Mouse (Mus musculus) frontal cortex, postnatal 36 days (tissue): ENCODE data around the gene Zfp764.
"Not testable (repeated sequence)": the region's sequence is repeated elsewhere in the genome, so short reads cannot be mapped to it uniquely, and the experiment has no call there.

Experiments
- DNase-seq, 2 experiments: peaks; one replicate each; pipeline ENCODE4 v3.0.0; 2022; ENCODE audit warnings: low spot score in 2 of 2

Zfp764 gene

GRCm38 (mm10) chr7:127391538-127391937 lies 15.1 kb downstream of the Zfp764 start:
- no peak for DNase-seq

DNA sequence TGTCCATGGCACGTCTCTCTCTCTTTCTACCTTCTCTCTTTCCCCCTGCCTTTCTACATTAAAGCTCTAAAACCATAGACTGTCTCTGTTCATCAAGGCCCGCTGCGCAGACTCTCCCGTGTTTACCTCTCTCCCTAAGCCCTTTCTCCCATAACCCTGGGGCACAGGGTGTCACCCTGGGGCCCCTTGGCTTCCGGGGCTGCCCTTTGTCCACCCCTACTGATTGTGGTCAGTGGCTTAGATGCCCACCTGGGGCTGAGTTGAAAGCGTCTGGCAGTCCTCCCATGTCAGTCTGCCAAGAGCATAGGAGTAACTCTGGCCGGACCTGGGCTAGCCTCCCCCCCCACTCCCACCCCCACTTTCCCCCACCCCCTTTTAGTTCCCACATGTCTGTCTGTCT lies 16.3 kb downstream of the Zfp764 start:
- DNase-seq = no peak

DNA sequence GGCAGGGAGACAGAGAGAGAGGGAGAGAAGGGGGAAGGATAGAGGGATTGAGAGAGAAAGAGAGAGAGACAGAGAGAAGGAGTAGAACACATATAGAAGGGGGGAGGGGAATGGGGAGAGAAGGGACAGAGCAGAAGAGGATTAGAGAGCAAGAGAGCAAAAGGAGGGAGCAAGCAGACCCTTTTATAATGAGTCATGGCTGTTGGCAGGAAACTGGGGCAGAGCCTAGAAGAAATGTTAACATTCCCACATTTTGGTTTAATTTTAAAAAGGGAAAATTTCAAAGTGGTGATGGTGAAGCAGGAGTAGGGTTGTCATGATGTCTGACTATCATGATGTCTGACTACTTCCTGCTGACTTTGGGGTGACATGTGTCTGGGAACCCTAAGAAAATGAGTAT lies 18.4 kb downstream of the Zfp764 start:
- not testable (repeated sequence) for DNase-seq

GRCm38 (mm10) chr7:127386641-127387392 lies 19.8 kb downstream of the Zfp764 start, which contains the start of gene 9130019O22Rik:
9130019O22Rik (minus strand) TSS chr7:127387166.
- peak; percentile 87 to 93 for DNase-seq

- DNase-seq = not testable (repeated sequence)
Measured at GRCm38 (mm10) chr7:127385560-127385959, 21.1 kb downstream of the Zfp764 start.

DNA sequence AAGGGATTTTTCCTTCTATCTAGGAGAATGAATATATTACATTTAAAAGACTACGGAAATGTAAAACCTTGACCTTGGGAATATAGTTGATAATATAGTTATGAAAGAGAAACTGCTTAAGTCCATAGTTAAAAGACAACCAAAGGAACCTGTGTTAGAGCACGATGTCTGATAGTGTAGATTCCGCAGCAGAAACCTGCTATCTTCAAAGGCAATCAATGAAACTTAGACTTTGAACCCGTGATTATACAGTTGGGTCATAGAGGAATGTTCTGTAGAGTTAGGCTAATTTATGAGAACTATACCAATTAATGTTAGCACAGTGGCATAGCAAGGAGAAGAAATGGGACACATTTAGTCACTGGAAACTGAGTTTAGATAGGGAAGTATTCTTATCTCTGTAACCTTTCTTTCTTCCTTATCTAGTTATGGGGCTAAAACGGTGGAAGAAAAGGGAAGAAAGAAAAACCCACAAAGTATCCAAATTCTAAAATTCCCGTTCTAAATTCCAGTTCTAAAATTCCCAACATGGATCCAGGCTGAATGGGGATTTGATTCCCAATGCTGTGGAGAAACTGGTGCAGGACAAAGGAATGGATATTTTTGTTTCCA lies 28.2 kb downstream of the Zfp764 start:
- no peak for DNase-seq

DNA sequence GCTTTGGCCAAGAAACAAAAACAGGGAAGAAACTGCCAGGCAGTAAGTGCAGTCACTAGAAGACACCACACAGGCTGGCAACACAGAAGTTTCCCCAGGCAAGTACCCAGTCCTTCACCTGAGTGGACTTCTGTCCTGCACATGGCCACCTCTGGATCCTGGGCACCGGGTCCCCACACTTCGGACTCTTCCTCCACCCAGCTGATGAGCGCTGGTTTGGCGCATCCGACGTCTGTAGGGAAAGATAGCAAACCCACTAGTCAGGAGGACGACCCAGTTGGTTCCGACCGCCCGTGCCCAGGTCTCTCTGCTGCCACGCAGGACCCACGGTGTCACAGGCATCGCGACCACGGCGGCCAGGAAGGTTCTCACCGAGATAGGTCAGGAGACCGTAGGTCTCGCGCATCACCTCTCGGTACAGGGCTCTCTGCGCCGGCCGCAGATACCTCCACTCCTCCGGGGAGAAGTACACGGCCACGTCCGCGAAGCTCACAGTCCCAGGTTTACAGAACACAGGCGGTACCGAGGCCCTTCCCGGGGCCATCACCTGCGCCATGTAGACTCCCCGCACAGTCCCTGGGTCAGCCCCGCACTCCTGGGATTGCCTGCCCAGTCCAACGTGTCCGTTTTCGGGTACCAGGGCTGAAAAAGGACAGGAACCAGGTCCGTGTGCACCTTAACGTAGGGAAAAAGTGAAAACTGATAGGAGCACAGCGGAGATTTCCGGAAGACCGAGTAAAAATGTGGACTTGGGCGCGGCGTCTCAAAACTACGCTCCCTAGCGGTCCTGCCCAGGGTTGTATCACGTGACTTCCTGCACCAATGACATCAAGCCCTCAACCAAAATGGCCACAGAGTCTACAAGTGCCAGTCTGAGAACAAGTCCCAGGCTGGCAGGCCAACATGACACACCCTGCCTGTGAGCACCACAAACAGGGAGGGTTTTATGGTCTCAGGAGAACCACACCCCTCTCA lies 31.1 kb downstream of the Zfp764 start, which contains the start of gene Zfp747:
Gene Zfp747 (minus strand): TSS at position 780 of the 975 bp plus-strand sequence.
- peak; percentile 88 to 94 for DNase-seq

DNA sequence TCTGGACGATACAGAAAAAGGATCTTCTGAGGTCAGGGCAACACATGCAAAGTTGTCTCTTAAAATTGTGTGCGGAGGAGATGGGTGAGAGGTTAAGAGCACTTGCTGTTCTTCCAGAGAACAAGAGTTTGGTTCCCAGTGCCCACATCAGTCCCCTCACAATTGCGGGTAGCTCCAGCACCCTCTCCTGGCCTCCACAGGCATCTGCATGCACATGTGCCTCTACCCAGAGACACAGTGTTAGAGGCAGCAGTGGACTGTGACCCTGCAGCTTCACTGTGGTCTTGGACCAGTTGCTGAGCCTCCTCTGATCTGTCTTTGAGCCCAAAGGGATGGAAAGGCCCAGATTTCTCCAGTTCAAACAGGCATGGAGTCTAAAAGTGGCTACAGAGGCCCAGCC lies 34.8 kb downstream of the Zfp764 start:
- DNase-seq = not testable (repeated sequence)

DNA sequence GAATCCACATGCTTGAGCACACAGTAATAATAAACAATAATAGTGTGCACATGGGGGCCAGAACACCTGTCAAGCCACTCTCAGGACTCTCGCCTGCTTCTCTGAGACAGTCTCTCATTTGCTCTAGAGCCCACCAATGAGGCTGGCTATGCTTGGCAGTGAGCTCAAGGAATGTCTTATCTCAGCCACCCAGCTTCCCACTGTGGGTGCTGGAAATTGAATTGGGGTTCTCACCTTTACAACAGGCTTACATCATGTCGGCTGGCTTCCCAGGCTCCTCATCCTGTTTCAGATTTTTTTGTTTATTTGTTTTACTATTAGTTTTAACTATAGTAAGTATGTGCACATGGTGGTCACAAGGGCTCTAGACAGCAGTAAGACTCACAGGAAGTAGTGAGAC lies 35.4 kb downstream of the Zfp764 start:
- DNase-seq = no peak

DNA sequence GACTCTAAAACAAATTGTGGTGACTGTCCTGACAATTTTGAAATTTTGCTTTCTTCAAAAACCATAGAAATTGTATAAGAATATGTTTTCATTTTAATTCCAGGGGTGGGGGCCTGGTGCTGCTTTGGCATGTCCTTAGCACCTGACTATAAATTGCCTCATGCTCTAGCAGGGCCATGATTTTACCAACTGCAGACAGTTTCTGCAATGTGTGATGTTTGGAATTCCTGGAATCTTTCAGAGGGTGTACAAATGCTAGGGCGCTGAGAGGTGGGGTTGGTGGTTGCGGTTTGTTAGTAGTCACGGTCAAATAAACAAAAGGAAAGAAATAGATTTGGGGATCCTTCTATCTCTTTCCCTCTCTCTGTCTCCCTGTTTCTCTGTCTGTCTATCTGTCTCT lies 40.4 kb downstream of the Zfp764 start:
- no peak for DNase-seq

GRCm38 (mm10) chr7:127364166-127364565 lies 42.5 kb downstream of the Zfp764 start:
- no peak for DNase-seq

GRCm38 (mm10) chr7:127363475-127363921 lies 43.1 kb downstream of the Zfp764 start:
- peak in 1 of 2 experiments; percentile 19 for DNase-seq

- not testable (repeated sequence) for DNase-seq
Measured at GRCm38 (mm10) chr7:127362418-127362817, 44.2 kb downstream of the Zfp764 start.

DNA sequence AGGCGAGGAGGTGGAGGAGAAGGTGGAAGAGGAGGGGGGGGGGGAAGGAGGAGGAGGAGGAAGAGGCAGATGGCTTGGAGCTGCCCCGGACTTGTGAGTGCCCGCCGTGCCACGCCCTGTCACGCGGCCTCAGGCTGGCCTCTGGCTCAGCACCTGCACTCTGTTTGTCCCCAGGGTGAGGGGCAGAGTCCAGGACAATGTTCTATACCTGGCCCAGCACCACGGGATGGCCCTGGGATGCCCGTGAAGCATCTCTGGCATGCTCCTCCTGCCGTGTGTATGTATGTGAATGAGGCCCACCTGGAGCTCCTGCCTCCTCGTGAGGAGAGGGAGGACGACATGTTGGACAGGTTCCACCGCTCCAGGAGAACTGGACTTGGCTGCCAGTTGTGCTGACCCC lies 45.2 kb downstream of the Zfp764 start:
- no peak for DNase-seq

DNA sequence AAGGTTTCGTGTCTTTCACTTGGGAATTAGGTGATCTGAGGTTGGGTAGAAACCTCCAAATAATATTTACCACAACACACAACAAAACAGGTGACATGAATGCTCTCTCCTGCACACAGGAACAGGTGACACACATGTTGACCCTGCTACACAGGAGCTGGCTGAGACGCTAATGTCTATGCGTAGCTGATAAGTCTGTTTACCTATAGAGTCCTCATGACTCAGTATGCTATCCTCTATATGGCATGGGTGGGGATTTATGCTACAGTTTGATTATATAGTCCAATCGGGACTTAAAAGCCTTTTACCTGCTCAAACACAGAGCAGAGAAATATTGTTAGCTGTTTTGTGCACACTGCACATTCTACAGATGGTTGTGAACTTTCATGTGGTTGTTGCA lies 46.4 kb downstream of the Zfp764 start:
- no peak for DNase-seq

GRCm38 (mm10) chr7:127358472-127358871 lies 48.1 kb downstream of the Zfp764 start:
- no peak for DNase-seq

DNA sequence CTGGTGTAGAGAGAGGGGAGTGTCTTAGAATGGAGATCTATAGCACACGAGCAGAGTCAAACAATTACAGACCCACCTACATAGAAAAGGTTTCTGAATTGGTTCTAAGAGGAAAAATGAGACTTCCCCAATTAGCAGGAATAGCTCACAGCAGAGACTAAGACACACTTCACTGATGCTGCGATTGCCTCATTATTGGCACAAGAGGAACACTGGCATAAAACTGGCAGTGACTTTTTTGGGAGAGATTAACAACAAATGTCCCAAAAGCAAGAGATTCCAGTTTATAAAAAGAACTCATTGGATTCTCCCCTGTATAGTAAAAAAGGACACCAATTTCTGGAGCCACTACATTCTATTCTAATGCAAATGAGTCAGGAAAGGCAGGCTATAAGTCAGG lies 48.8 kb downstream of the Zfp764 start:
- no peak for DNase-seq

GRCm38 (mm10) chr7:127355796-127356195 lies 50.8 kb downstream of the Zfp764 start:
- no peak for DNase-seq
